Mouse (Mus musculus) liver, embryonic 14.5 days (tissue): ENCODE results near the gene Chkb.

Source experiments
- CTCF ChIP-seq: IDR thresholded peaks from 2 replicates; pipeline ENCODE4 v1.5.1; 2016; ENCODE audit warnings: antibody characterized with exemption, low read depth, control low read depth
- EP300 ChIP-seq: IDR thresholded peaks from 2 replicates; pipeline ENCODE4 v1.6.1; 2016; ENCODE audit warnings: antibody characterized with exemption, low read depth

GRCm38 (mm10) chr15:89415282-89415681, 14.4 kb downstream of the Chkb start:
- TF ChIP-seq CTCF (no peak), EP300 (no peak)
